Mouse (Mus musculus): ENCODE data around the gene Olfr716. TPM values are rescaled to one million over a fixed set of nuclear protein-coding genes. Genes with fewer than 3 reads are reported as not detected.
"Not testable (repeated sequence)": the region's sequence is repeated elsewhere in the genome, so short reads cannot be mapped to it uniquely, and the experiment has no call there.

Gene Olfr716
- polyA plus RNA-seq (2015; fragmentation: Nextera tagmentation; extraction: Ambion mirVana) = not detected in 2 replicates

- not testable (repeated sequence) for H3K9me3 ChIP-seq; H3K4me3 ChIP-seq; H3K27me3 ChIP-seq; H3K36me3 ChIP-seq; H3K27ac ChIP-seq; H3K9ac ChIP-seq; H3K4me2 ChIP-seq; ATAC-seq (ENCODE audit: borderline replicate concordance, extremely low read depth, low FRiP score, low TSS enrichment); H3K4me1 ChIP-seq
- WGBS = 61% methylated on average over 2 of the region's 2 CpGs
Measured at GRCm38 (mm10) chr7:107138027-107138426, at the start of gene Olfr716. Gene Olfr716, plus strand, starts transcription at chr7:107138327.

GRCm38 (mm10) chr7:107092920-107093319 is 45.2 kb upstream of the Olfr716 start, which contains the start of gene Olfr17:
Gene Olfr17, plus strand, starts transcription at chr7:107093220.
- no peaks in the 10 kb centered on the region for H3K27me3 ChIP-seq
- no peaks in the 10 kb centered on the region for H3K4me1 ChIP-seq
- H3K9me3 ChIP-seq = no peaks in the 10 kb centered on the region
- no peak within 1 kb of the TSS for H3K4me3 ChIP-seq
- no peak within 1 kb of the TSS for H3K4me2 ChIP-seq
- H3K27ac ChIP-seq = no peak within 1 kb of the TSS
- WGBS = 30% methylated on average over 1 of the region's 1 CpGs
- no peak for ATAC-seq (ENCODE audit: borderline replicate concordance, extremely low read depth, low FRiP score, low TSS enrichment)
- no peak within 1 kb of the TSS for H3K9ac ChIP-seq
- H3K36me3 ChIP-seq = no peaks in the 10 kb centered on the region

GRCm38 (mm10) chr7:107110269-107110668 is 27.9 kb upstream of the Olfr716 start, which contains the start of gene Olfr715b:
Gene Olfr715b, minus strand, starts transcription at chr7:107110369.
- H3K9me3 ChIP-seq; H3K4me2 ChIP-seq; H3K9ac ChIP-seq; ATAC-seq (ENCODE audit: borderline replicate concordance, extremely low read depth, low FRiP score, low TSS enrichment); H3K36me3 ChIP-seq; H3K4me3 ChIP-seq; H3K27ac ChIP-seq; H3K4me1 ChIP-seq; H3K27me3 ChIP-seq: not testable (repeated sequence)
- WGBS = 80% methylated on average over 1 of the region's 2 CpGs

GRCm38 (mm10) chr7:107130983-107131382 is 7.1 kb upstream of the Olfr716 start, which contains the start of gene Olfr715:
Gene Olfr715, minus strand, starts transcription at chr7:107131083.
- H3K27ac ChIP-seq; H3K9ac ChIP-seq; H3K4me2 ChIP-seq; H3K36me3 ChIP-seq; ATAC-seq (ENCODE audit: borderline replicate concordance, extremely low read depth, low FRiP score, low TSS enrichment); H3K27me3 ChIP-seq; H3K9me3 ChIP-seq; H3K4me1 ChIP-seq; H3K4me3 ChIP-seq: not testable (repeated sequence)
- WGBS = 75% methylated on average over 3 of the region's 3 CpGs

- ATAC-seq (ENCODE audit: borderline replicate concordance, extremely low read depth, low FRiP score, low TSS enrichment) = no peak
- Histone ChIP-seq H3K4me3 (no peak within 1 kb of the TSS), H3K36me3 (no peaks in the 10 kb centered on the region), H3K9ac (no peak within 1 kb of the TSS), H3K27me3 (no peaks in the 10 kb centered on the region), H3K4me1 (no peaks in the 10 kb centered on the region), H3K9me3 (no peaks in the 10 kb centered on the region), H3K27ac (no peak within 1 kb of the TSS), H3K4me2 (no peak within 1 kb of the TSS)
- 80% methylated on average over 10 of the region's 10 CpGs for WGBS
Measured at GRCm38 (mm10) chr7:107166690-107167089, 28.6 kb downstream of the Olfr716 start, which contains the start of gene Nlrp14. Gene Nlrp14, plus strand, starts transcription at chr7:107166990.

GRCm38 (mm10) chr7:107180406-107180805 is 42.3 kb downstream of the Olfr716 start:
- H3K4me3 ChIP-seq = no peak overlapping the region
- WGBS = 41% methylated on average over 2 of the region's 2 CpGs
- no peaks in the 10 kb centered on the region for H3K36me3 ChIP-seq
- no peaks in the 10 kb centered on the region for H3K9me3 ChIP-seq
- no peaks in the 10 kb centered on the region for H3K4me1 ChIP-seq
- H3K27me3 ChIP-seq = no peaks in the 10 kb centered on the region
- no peak overlapping the region for H3K4me2 ChIP-seq
- ATAC-seq (ENCODE audit: borderline replicate concordance, extremely low read depth, low FRiP score, low TSS enrichment) = no peak
- no peak overlapping the region for H3K9ac ChIP-seq
- H3K27ac ChIP-seq = no peak overlapping the region

Other genes with a start within 250 kb of the Olfr716 start
- not detected in 2 replicates for gene Olfr707, start 237.1 kb upstream of the Olfr716 start, polyA plus RNA-seq (2015; fragmentation: Nextera tagmentation; extraction: Ambion mirVana)
- gene Olfr1532-ps1, start 230.3 kb upstream of the Olfr716 start, polyA plus RNA-seq (2015; fragmentation: Nextera tagmentation; extraction: Ambion mirVana) = not detected in 2 replicates
- gene Olfr709-ps1, start 206.1 kb upstream of the Olfr716 start, polyA plus RNA-seq (2015; fragmentation: Nextera tagmentation; extraction: Ambion mirVana) = not detected in 2 replicates
- not detected in 2 replicates for gene Olfr710, start 190.0 kb upstream of the Olfr716 start, polyA plus RNA-seq (2015; fragmentation: Nextera tagmentation; extraction: Ambion mirVana)
- not detected in 2 replicates for gene Olfr6, start 174.4 kb upstream of the Olfr716 start, polyA plus RNA-seq (2015; fragmentation: Nextera tagmentation; extraction: Ambion mirVana)
- gene Olfr711, start 162.9 kb upstream of the Olfr716 start, polyA plus RNA-seq (2015; fragmentation: Nextera tagmentation; extraction: Ambion mirVana) = not detected in 2 replicates
- gene Olfr2, start 132.3 kb upstream of the Olfr716 start, polyA plus RNA-seq (2015; fragmentation: Nextera tagmentation; extraction: Ambion mirVana) = not detected in 2 replicates
- not detected in 2 replicates for gene Olfr713, start 107.2 kb upstream of the Olfr716 start, polyA plus RNA-seq (2015; fragmentation: Nextera tagmentation; extraction: Ambion mirVana)
- gene Olfr714, start 67.3 kb upstream of the Olfr716 start, polyA plus RNA-seq (2015; fragmentation: Nextera tagmentation; extraction: Ambion mirVana) = not detected in 2 replicates
- not detected in 2 replicates for gene Olfr17, start 45.1 kb upstream of the Olfr716 start, polyA plus RNA-seq (2015; fragmentation: Nextera tagmentation; extraction: Ambion mirVana)
- gene Olfr715b, start 28.0 kb upstream of the Olfr716 start, polyA plus RNA-seq (2015; fragmentation: Nextera tagmentation; extraction: Ambion mirVana) = not detected in 2 replicates
- gene Olfr715, start 7.2 kb upstream of the Olfr716 start, polyA plus RNA-seq (2015; fragmentation: Nextera tagmentation; extraction: Ambion mirVana) = not detected in 2 replicates
- gene Nlrp14, start 28.7 kb downstream of the Olfr716 start, polyA plus RNA-seq (2015; fragmentation: Nextera tagmentation; extraction: Ambion mirVana) = not detected in 2 replicates
- gene Rbmxl2, start 71.1 kb downstream of the Olfr716 start, polyA plus RNA-seq (2015; fragmentation: Nextera tagmentation; extraction: Ambion mirVana) = not detected in 2 replicates
- 1.5 and 2.2 TPM in 2 replicates for gene Syt9, start 232.4 kb downstream of the Olfr716 start, polyA plus RNA-seq (2015; fragmentation: Nextera tagmentation; extraction: Ambion mirVana)

Measured in lung, embryonic 15.5 days (tissue).